Mouse (Mus musculus) adrenal gland, adult 2 months (tissue): ENCODE data around the gene Cadm1. TPM values are rescaled to one million over a fixed set of nuclear protein-coding genes. Genes with fewer than 3 reads are reported as not detected.

Experiments used
- DNase-seq: peaks from one replicate; pipeline ENCODE4 v3.0.0; 2021
- long read RNA-seq: library from polyadenylated mRNA; stranded (forward); transcript quantifications from one replicate; pipeline ENCODE4 v2.0.0, GENCODE M21; 2021
- polyA plus RNA-seq: library from polyadenylated mRNA; depleted of rRNA; stranded (reverse); fragments of >200 nt; gene quantifications from 2 replicates; pipeline ENCODE4 v1.2.3, GENCODE M21; 2012; rRNA removed
- total RNA-seq, 2 experiments: library from RNA; stranded (reverse); gene quantifications; 2 replicates each; pipeline ENCODE4 v1.2.3; 2021

Gene Cadm1
- total RNA-seq (10 to 100 TPM; 33.5 to 47.7 TPM), polyA plus RNA-seq (6.6 and 7.3 TPM in 2 replicates)
- long read RNA-seq, partial matches to known transcripts, result 52 of 53 reads
- long read RNA-seq, other reads (novel, unspliced or antisense), result 1 of 53 reads

GRCm38 (mm10) chr9:47529602-47530450, at the start of gene Cadm1:
TSS of gene Cadm1 (plus strand) at chr9:47530173.
- peak; percentile 97 for DNase-seq

- DNase-seq, result peak; percentile 38
Observed at GRCm38 (mm10) chr9:47484506-47484905, 45.5 kb upstream of the Cadm1 start.

- no peak for DNase-seq
Observed at GRCm38 (mm10) chr9:47485186-47485585, 44.8 kb upstream of the Cadm1 start.

- DNase-seq, result no peak
Observed at GRCm38 (mm10) chr9:47499761-47500160, 30.2 kb upstream of the Cadm1 start.

GRCm38 (mm10) chr9:47505956-47506355, 24.0 kb upstream of the Cadm1 start:
- DNase-seq, result peak; percentile 4

GRCm38 (mm10) chr9:47506876-47507275, 23.1 kb upstream of the Cadm1 start:
- peak; percentile 46 for DNase-seq

GRCm38 (mm10) chr9:47508109-47508508, 21.9 kb upstream of the Cadm1 start:
- no peak for DNase-seq

- DNase-seq, result no peak
Observed at GRCm38 (mm10) chr9:47512521-47512920, 17.5 kb upstream of the Cadm1 start.

- DNase-seq, result no peak
Observed at GRCm38 (mm10) chr9:47514318-47514717, 15.7 kb upstream of the Cadm1 start.

GRCm38 (mm10) chr9:47516238-47516637, 13.7 kb upstream of the Cadm1 start:
- DNase-seq, result peak; percentile 26

GRCm38 (mm10) chr9:47527290-47527689, 2.7 kb upstream of the Cadm1 start:
- no peak for DNase-seq

GRCm38 (mm10) chr9:47527741-47528140, 2.2 kb upstream of the Cadm1 start:
- no peak for DNase-seq

- DNase-seq, result no peak
Observed at GRCm38 (mm10) chr9:47529182-47529581, 791 bp upstream of the Cadm1 start.

GRCm38 (mm10) chr9:47530544-47530921, 560 bp downstream of the Cadm1 start:
- no peak for DNase-seq

- DNase-seq, result peak; percentile 85
Observed at GRCm38 (mm10) chr9:47530922-47531850, 1.2 kb downstream of the Cadm1 start.

GRCm38 (mm10) chr9:47532215-47532865, 2.4 kb downstream of the Cadm1 start:
- DNase-seq, result peak; percentile 33

GRCm38 (mm10) chr9:47533461-47533860, 3.5 kb downstream of the Cadm1 start:
- DNase-seq, result no peak

GRCm38 (mm10) chr9:47534573-47535475, 4.9 kb downstream of the Cadm1 start:
- no peak for DNase-seq

GRCm38 (mm10) chr9:47545245-47545644, 15.3 kb downstream of the Cadm1 start:
- peak; percentile 4 for DNase-seq

GRCm38 (mm10) chr9:47545667-47546066, 15.7 kb downstream of the Cadm1 start:
- DNase-seq, result no peak

- no peak for DNase-seq
Observed at GRCm38 (mm10) chr9:47548402-47548801, 18.4 kb downstream of the Cadm1 start.
